Mouse (Mus musculus) neural tube, embryonic 11.5 days (tissue): ENCODE measurements around the gene Gm13043. TPM values are rescaled to one million over a fixed set of nuclear protein-coding genes. Genes with fewer than 3 reads are reported as not detected.
"Not testable (repeated sequence)": the region's sequence is repeated elsewhere in the genome, so short reads cannot be mapped to it uniquely, and the experiment has no call there.

Source experiments
- ATAC-seq: fragments of 200-750 bp; cut with Nextera tagmentation; 2 replicates; pipeline ENCODE4 v1.8.0; 2017; ENCODE audit warnings: moderate number of reproducible peaks, mild to moderate bottlenecking, moderate TSS enrichment, moderate library complexity; ENCODE audit not compliant: insufficient read depth, low FRiP score, low TSS enrichment
- DNase-seq: peaks from one replicate; pipeline ENCODE4 v3.0.0-alpha.2; 2015; ENCODE audit warnings: low spot score
- H3K27ac ChIP-seq: fragments of 300-500 bp; sonication (generic); 2 replicates; pipeline ENCODE4 v1.5.1; 2014; ENCODE audit warnings: low read depth, mild to moderate bottlenecking, low read length
- H3K27me3 ChIP-seq: fragments of 300-500 bp; sonication (generic); 2 replicates; pipeline ENCODE4 v1.6.1; 2014; ENCODE audit warnings: mild to moderate bottlenecking, low read length, mixed read lengths; ENCODE audit not compliant: control insufficient read depth, insufficient read depth
- H3K36me3 ChIP-seq: fragments of 300-500 bp; sonication (generic); 2 replicates; pipeline ENCODE4 v1.6.1; 2014; ENCODE audit warnings: mild to moderate bottlenecking, low read length, moderate library complexity, mixed read lengths; ENCODE audit not compliant: control insufficient read depth, insufficient read depth
- H3K4me1 ChIP-seq: fragments of 300-500 bp; sonication (generic); 2 replicates; pipeline ENCODE4 v1.6.1; 2014; ENCODE audit warnings: low read length, mixed read lengths; ENCODE audit not compliant: control insufficient read depth, insufficient read depth
- H3K4me2 ChIP-seq: fragments of 300-500 bp; sonication (generic); 2 replicates; pipeline ENCODE4 v1.6.1; 2014; ENCODE audit warnings: low read depth, mild to moderate bottlenecking, moderate library complexity
- H3K4me3 ChIP-seq: fragments of 300-500 bp; sonication (generic); 2 replicates; pipeline ENCODE4 v1.5.1; 2014; ENCODE audit warnings: low read depth, low read length
- H3K9ac ChIP-seq: fragments of 300-500 bp; sonication (generic); 2 replicates; pipeline ENCODE4 v1.6.1; 2014; ENCODE audit warnings: mild to moderate bottlenecking, low read length
- H3K9me3 ChIP-seq: fragments of 300-500 bp; sonication (generic); 2 replicates; pipeline ENCODE4 v1.6.1; 2016; ENCODE audit warnings: low read length; ENCODE audit not compliant: control insufficient read depth
- WGBS: fragments of 180-500 bp; shearing (Covaris S2); extraction: QIAGEN DNeasy Blood & Tissue Kit; methylation state at CpG from one replicate; pipeline ENCODE4 v1.1.7; 2014; 5-methylcytosine and 5-hydroxymethylcytosine counted together
- polyA plus RNA-seq: library from polyadenylated mRNA; unstranded; fragments of >200 nt; fragmentation: Nextera tagmentation; extraction: Ambion mirVana; gene quantifications from 2 replicates; pipeline ENCODE4 v1.2.1, GENCODE M21; 2014

Gm13043 gene
- not detected in 2 replicates for polyA plus RNA-seq

- H3K36me3 ChIP-seq: no peaks in the 10 kb centered on the region
- ATAC-seq: no peak
Observed at GRCm38 (mm10) chr4:143511043-143511442, at the start of gene Gm13043. TSS of gene Gm13043 (plus strand) at chr4:143511343.

GRCm38 (mm10) chr4:143535654-143536053 is 24.5 kb downstream of the Gm13043 start, which contains the start of gene Gm13040:
TSS of gene Gm13040 (plus strand) at chr4:143535954.
- H3K4me1 ChIP-seq, H3K27ac ChIP-seq, ATAC-seq, H3K4me3 ChIP-seq, H3K4me2 ChIP-seq, DNase-seq, H3K27me3 ChIP-seq, H3K36me3 ChIP-seq, H3K9ac ChIP-seq, H3K9me3 ChIP-seq: not testable (repeated sequence)
- WGBS: no CpG with 5 or more reads among the region's 3 CpGs

More at GRCm38 (mm10) chr4:143511043-143511442, at the start of gene Gm13043:
- H3K27me3 ChIP-seq: no peaks in the 10 kb centered on the region
- no peaks in the 10 kb centered on the region for H3K9me3 ChIP-seq
- no peaks in the 10 kb centered on the region for H3K4me1 ChIP-seq
- H3K27ac ChIP-seq: no peak within 1 kb of the TSS
- no peak within 1 kb of the TSS for H3K4me2 ChIP-seq
- no peak within 1 kb of the TSS for H3K4me3 ChIP-seq
- no peak for DNase-seq
- no peak within 1 kb of the TSS for H3K9ac ChIP-seq
- 84% methylated on average over 3 of the region's 3 CpGs for WGBS

GRCm38 (mm10) chr4:143551400-143551799 is 40.3 kb downstream of the Gm13043 start, which contains the start of the genes BC080695 and Gm13057:
TSS of gene BC080695 (plus strand) at chr4:143551700.
TSS of gene Gm13057 (plus strand) at chr4:143551709.
- not testable (repeated sequence) for H3K4me2 ChIP-seq, H3K9ac ChIP-seq, ATAC-seq, H3K9me3 ChIP-seq, H3K27ac ChIP-seq, H3K4me3 ChIP-seq, H3K36me3 ChIP-seq, H3K27me3 ChIP-seq, H3K4me1 ChIP-seq, DNase-seq
- WGBS: no CpG with 5 or more reads among the region's 3 CpGs

Other genes starting within 250 kb of the Gm13043 start
- gene Pdpn, start 211.8 kb upstream of the Gm13043 start, polyA plus RNA-seq: 140 and 147 TPM in 2 replicates
- 0.48 and 1.1 TPM in 2 replicates for gene Lrrc38, start 161.6 kb upstream of the Gm13043 start, polyA plus RNA-seq
- not detected in 2 replicates for gene Pramel1, start 116.9 kb upstream of the Gm13043 start, polyA plus RNA-seq
- 17.3 and 17.4 TPM in 2 replicates for gene Pramef8, start 98.9 kb upstream of the Gm13043 start, polyA plus RNA-seq
- not detected in 2 replicates for gene Oog4, start 61.0 kb upstream of the Gm13043 start, polyA plus RNA-seq
- gene Gm13040, start 24.6 kb downstream of the Gm13043 start, polyA plus RNA-seq: not detected in 2 replicates
- not detected in 2 replicates for gene BC080695, start 40.4 kb downstream of the Gm13043 start, polyA plus RNA-seq
- gene Gm13057, start 40.4 kb downstream of the Gm13043 start, polyA plus RNA-seq: not detected in 2 replicates
- not detected in 2 replicates for gene Gm13083, start 103.7 kb downstream of the Gm13043 start, polyA plus RNA-seq
- gene Gm13088, start 145.9 kb downstream of the Gm13043 start, polyA plus RNA-seq: not detected in 2 replicates
- gene Gm13089, start 191.4 kb downstream of the Gm13043 start, polyA plus RNA-seq: not detected in 2 replicates
- gene Gm13078, start 208.1 kb downstream of the Gm13043 start, polyA plus RNA-seq: not detected in 2 replicates